Mouse (Mus musculus): ENCODE measurements around the gene Kir3dl2.
"Not testable (repeated sequence)": the region's sequence is repeated elsewhere in the genome, so short reads cannot be mapped to it uniquely, and the experiment has no call there.

The Kir3dl2 gene

GRCm38 (mm10) chrX:136543956-136544355, at the start of gene Kir3dl2:
Gene Kir3dl2, minus strand, starts transcription at chrX:136544056.
- DNase-seq (ENCODE audit: low spot score), result not testable (repeated sequence)

DNA sequence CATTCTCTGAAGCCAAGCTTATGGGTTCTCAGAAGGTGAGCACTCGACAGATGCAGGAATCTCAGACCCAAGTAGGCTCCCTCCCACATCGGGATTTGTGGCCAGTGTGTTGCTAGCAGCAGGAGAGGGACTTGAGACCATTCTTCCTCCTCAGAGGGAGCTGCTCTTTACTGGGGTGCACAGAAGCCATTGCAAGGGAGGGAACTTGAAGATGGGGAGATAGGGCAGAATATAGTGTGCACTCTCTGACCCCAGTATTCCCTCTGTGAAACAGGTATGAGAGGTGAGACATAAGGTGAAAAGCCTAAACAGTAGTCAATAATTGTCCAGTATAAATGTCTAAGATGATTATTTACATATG, 47.0 kb upstream of the Kir3dl2 start:
- DNase-seq (ENCODE audit: low spot score), result no peak

DNA sequence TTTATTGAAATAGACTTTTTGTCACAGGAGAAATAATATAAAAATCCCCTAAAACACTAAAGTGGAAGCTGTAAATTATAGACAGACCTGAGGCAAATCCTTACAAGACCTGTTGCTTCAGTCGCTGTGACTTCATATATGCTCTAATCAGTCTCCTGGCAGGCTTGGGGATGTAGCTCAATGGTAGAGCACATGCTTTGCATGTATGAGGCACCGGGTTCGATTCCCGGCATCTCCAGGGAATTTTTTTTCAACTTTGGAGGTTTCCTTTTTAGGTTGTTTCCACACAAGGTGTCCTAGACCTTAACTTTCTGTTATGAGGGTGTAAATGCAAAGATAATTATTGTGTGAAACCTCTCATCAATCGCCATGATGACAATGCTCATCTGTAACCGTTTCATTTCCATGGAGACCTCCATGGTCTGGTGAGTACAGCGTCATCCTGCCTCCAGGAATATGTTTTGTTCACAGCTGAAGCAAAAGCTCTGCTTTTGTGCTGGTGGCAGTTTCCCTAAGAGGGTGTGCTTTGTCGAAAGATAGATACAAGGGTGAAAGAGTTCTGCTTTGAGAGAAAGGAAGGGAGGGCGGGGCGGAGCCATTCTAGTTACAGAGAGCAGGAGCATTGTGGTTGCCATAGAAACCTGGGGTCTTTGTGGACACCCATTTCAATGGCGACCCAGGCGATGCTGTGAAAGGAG, 46.5 kb upstream of the Kir3dl2 start, which contains the start of gene Tceal3:
TSS of gene Tceal3 (plus strand) at position 644 of the 698 bp plus-strand sequence.
- no peak for DNase-seq (ENCODE audit: low spot score)

DNA sequence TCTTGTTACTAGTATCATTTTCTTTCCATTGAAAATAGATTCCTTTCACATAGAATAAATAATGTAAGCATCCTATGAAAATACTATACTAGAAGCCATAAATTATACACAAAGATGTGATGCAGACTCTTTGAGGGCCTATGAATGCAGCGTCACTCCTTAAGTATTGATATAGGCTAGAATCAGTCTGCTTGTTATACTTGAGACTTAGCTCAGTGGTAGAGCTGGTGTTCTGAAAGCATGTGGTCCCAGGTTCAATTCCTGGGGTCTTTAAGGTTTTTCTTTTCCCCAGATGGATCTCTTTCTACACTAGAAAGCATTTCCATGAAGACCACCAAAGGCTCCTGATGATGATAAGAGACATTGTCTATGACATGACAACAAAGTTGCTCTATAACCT, 40.8 kb upstream of the Kir3dl2 start:
- no peak for DNase-seq (ENCODE audit: low spot score)

DNA sequence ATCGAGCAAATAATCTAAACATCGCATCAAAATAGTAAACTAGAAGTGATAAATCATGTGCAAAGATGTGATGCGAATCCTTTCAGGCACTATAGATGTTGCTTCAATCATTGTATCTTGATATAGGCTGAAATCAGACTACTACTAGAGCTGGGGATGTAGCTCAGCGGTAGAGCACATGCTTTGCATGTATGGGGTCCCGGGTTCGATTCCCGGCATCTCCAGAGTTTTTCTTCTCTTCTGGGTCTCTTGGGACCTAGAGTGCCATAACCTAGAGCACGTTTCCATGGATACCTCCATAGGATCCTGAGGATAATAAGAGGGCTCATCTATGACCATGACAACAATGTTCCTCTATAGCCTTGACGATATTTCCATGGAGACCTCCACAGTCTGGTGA, 25.2 kb upstream of the Kir3dl2 start:
- DNase-seq (ENCODE audit: low spot score), result not testable (repeated sequence)

- DNase-seq (ENCODE audit: low spot score), result not testable (repeated sequence)
Observed at GRCm38 (mm10) chrX:136517699-136518098, 26.2 kb downstream of the Kir3dl2 start, which contains the start of gene Kir3dl1. Gene Kir3dl1, plus strand, starts transcription at chrX:136517999.

Data from urinary bladder, postnatal 10 days (tissue).